Mouse (Mus musculus) G1E (cell line): ENCODE data around the gene Trim65. TPM values are rescaled to one million over a fixed set of nuclear protein-coding genes. Genes with fewer than 3 reads are reported as not detected.

Experiments
- ATAC-seq: 2 replicates; pipeline ENCODE4 v1.8.0; 2016; ENCODE audit warnings: mild to moderate bottlenecking; ENCODE audit not compliant: insufficient number of reproducible peaks, poor library complexity, low FRiP score, severe bottlenecking; ENCODE audit errors: extremely low read depth
- DNase-seq: peaks from one replicate; pipeline ENCODE4 v3.0.0; 2012; ENCODE audit warnings: low spot score
- H3K27me3 ChIP-seq: 2 replicates; pipeline ENCODE4 v1.6.1; 2012; ENCODE audit warnings: mild to moderate bottlenecking, low read length, inconsistent platforms; ENCODE audit not compliant: insufficient read depth
- H3K36me3 ChIP-seq: replicated peaks from 2 replicates; pipeline ENCODE3; 2012; ENCODE audit warnings: mild to moderate bottlenecking, inconsistent platforms
- H3K4me1 ChIP-seq: 2 replicates; pipeline ENCODE4 v1.6.1; 2012; ENCODE audit warnings: low read depth, low read length, inconsistent platforms, mixed read lengths; ENCODE audit not compliant: insufficient read depth
- H3K4me3 ChIP-seq: 2 replicates; pipeline ENCODE4 v1.5.1; 2012; ENCODE audit warnings: low read depth, mild to moderate bottlenecking, inconsistent platforms, low read length, moderate library complexity, mixed read lengths
- H3K9me3 ChIP-seq: replicated peaks from 2 replicates; pipeline ENCODE4 v1.6.1; 2012; ENCODE audit warnings: inconsistent platforms
- CTCF ChIP-seq: IDR thresholded peaks from 2 replicates; pipeline ENCODE4 v1.5.1; 2012; ENCODE audit warnings: low read depth, low read length, inconsistent platforms, mixed read lengths
- GATA1 ChIP-seq: IDR thresholded peaks from 2 replicates; pipeline ENCODE4 v1.6.1; 2012; ENCODE audit warnings: borderline replicate concordance, low read length, inconsistent platforms, mixed read lengths
- GATA2 ChIP-seq: IDR thresholded peaks from 2 replicates; pipeline ENCODE4 v1.6.1; 2012; ENCODE audit warnings: low read depth, low read length, inconsistent platforms, borderline replicate concordance
- POLR2AphosphoS5 ChIP-seq: IDR thresholded peaks from 2 replicates; pipeline ENCODE4 v1.6.1; 2012; ENCODE audit warnings: low read depth, low read length, inconsistent platforms; ENCODE audit not compliant: insufficient replicate concordance
- TAL1 ChIP-seq: conservative IDR thresholded peaks from 2 replicates; pipeline ENCODE4 v1.6.1; 2012; ENCODE audit warnings: low read depth, low read length, inconsistent platforms, mixed read lengths
- polyA plus RNA-seq: library from polyadenylated mRNA; stranded (reverse); fragments of >175 nt; gene quantifications from 2 replicates; pipeline ENCODE4 v1.2.3, GENCODE M21; 2012
- total RNA-seq, 2 experiments: library from RNA; stranded (forward) in 1 of 2; stranded (reverse) in 1 of 2; fragments of 200-1000 nt in 1 of 2; fragments of >200 nt in 1 of 2; fragmentation: Nextera tagmentation in 1 of 2; gene quantifications; 2 replicates each; pipeline ENCODE4 v1.2.3; 2014 to 2017

Gene Trim65
- total and polyA plus RNA-seq, 3 experiments: 0.05 TPM; not detected in 2

GRCm38 (mm10) chr11:116169214-116169613 lies 38.3 kb upstream of the Trim65 start:
- Histone ChIP-seq H3K4me1 (peaks cover 29% of the 10 kb centered on the region), H3K36me3 (peaks cover 53% of the 10 kb centered on the region), H3K27me3 (no peaks in the 10 kb centered on the region), H3K9me3 (no peaks in the 10 kb centered on the region), H3K4me3 (no peak overlapping the region)
- no peak for DNase-seq
- no peak for ATAC-seq
- TF ChIP-seq CTCF (no peak), GATA2 (no peak), POLR2AphosphoS5 (no peak), TAL1 (no peak), GATA1 (no peak)

GRCm38 (mm10) chr11:116167884-116168439 lies 37.0 kb upstream of the Trim65 start, which contains the start of gene Fbf1:
TSS of gene Fbf1 (minus strand) at chr11:116168166.
- H3K4me3 ChIP-seq: peak within 1 kb of the TSS; percentile 79
- H3K4me1 ChIP-seq: peaks cover 29% of the 10 kb centered on the region
- no peaks in the 10 kb centered on the region for H3K9me3 ChIP-seq
- peak; percentile 98 for ATAC-seq
- H3K27me3 ChIP-seq: no peaks in the 10 kb centered on the region
- TF ChIP-seq CTCF: no peak
- TF ChIP-seq POLR2AphosphoS5: no peak
- TF ChIP-seq TAL1: no peak
- TF ChIP-seq GATA1: no peak
- no peak for TF ChIP-seq GATA2
- peaks cover 53% of the 10 kb centered on the region for H3K36me3 ChIP-seq
- DNase-seq: peak; percentile 82

- TF ChIP-seq GATA2 (no peak), POLR2AphosphoS5 (no peak), CTCF (no peak), GATA1 (no peak), TAL1 (no peak)
- DNase-seq (no peak), ATAC-seq (no peak)
- H3K36me3 ChIP-seq: peaks cover 51% of the 10 kb centered on the region
- peaks cover 31% of the 10 kb centered on the region for H3K4me1 ChIP-seq
- no peaks in the 10 kb centered on the region for H3K27me3 ChIP-seq
- peak overlapping the region; percentile 79 for H3K4me3 ChIP-seq
- H3K9me3 ChIP-seq: no peaks in the 10 kb centered on the region
Measured at GRCm38 (mm10) chr11:116167232-116167631, 36.3 kb upstream of the Trim65 start.

- Histone ChIP-seq H3K36me3 (peaks cover 74% of the 10 kb centered on the region), H3K27me3 (no peaks in the 10 kb centered on the region), H3K9me3 (no peaks in the 10 kb centered on the region), H3K4me3 (no peak overlapping the region), H3K4me1 (peaks cover 29% of the 10 kb centered on the region)
- TF ChIP-seq GATA1: no peak
- no peak for ATAC-seq
- no peak for DNase-seq
Measured at GRCm38 (mm10) chr11:116163002-116163401, 32.1 kb upstream of the Trim65 start.

- no peak overlapping the region for H3K4me3 ChIP-seq
- H3K36me3 ChIP-seq: peaks cover 82% of the 10 kb centered on the region
- peaks cover 21% of the 10 kb centered on the region for H3K4me1 ChIP-seq
- TF ChIP-seq GATA2: no peak
- no peak for TF ChIP-seq TAL1
- TF ChIP-seq CTCF: no peak
- TF ChIP-seq POLR2AphosphoS5: no peak
- TF ChIP-seq GATA1: no peak
- H3K27me3 ChIP-seq: no peaks in the 10 kb centered on the region
- DNase-seq (no peak), ATAC-seq (no peak)
- H3K9me3 ChIP-seq: no peaks in the 10 kb centered on the region
Measured at GRCm38 (mm10) chr11:116162146-116162545, 31.2 kb upstream of the Trim65 start.

- TF ChIP-seq GATA1: no peak
- TF ChIP-seq GATA2: no peak
- no peak for TF ChIP-seq TAL1
- TF ChIP-seq POLR2AphosphoS5: no peak
- no peak for TF ChIP-seq CTCF
- ATAC-seq: no peak
Measured at GRCm38 (mm10) chr11:116161312-116161711, 30.4 kb upstream of the Trim65 start.

GRCm38 (mm10) chr11:116150960-116151359 lies 20.0 kb upstream of the Trim65 start:
- H3K4me3 ChIP-seq: no peak overlapping the region
- no peak for TF ChIP-seq POLR2AphosphoS5
- no peak for TF ChIP-seq GATA2
- TF ChIP-seq GATA1: no peak
- no peak for TF ChIP-seq TAL1
- TF ChIP-seq CTCF: no peak
- ATAC-seq (no peak), DNase-seq (no peak)
- H3K4me1 ChIP-seq: peaks cover 17% of the 10 kb centered on the region
- peaks cover 99% of the 10 kb centered on the region for H3K36me3 ChIP-seq
- no peaks in the 10 kb centered on the region; the same call in 1 of the 2 replicates for H3K27me3 ChIP-seq
- H3K9me3 ChIP-seq: no peaks in the 10 kb centered on the region

More at GRCm38 (mm10) chr11:116161312-116161711, 30.4 kb upstream of the Trim65 start:
- no peak for DNase-seq
- peaks cover 88% of the 10 kb centered on the region for H3K36me3 ChIP-seq
- no peak overlapping the region for H3K4me3 ChIP-seq
- H3K9me3 ChIP-seq: no peaks in the 10 kb centered on the region
- H3K4me1 ChIP-seq: peaks cover 13% of the 10 kb centered on the region
- no peaks in the 10 kb centered on the region for H3K27me3 ChIP-seq
